Mouse (Mus musculus): ENCODE measurements around the gene Kdm1b. TPM values are rescaled to one million over a fixed set of nuclear protein-coding genes. Genes with fewer than 3 reads are reported as not detected.

The Kdm1b gene
- total and polyA plus RNA-seq, 2 experiments from 2014 or later, result 5.7 to 5.9 TPM

DNA sequence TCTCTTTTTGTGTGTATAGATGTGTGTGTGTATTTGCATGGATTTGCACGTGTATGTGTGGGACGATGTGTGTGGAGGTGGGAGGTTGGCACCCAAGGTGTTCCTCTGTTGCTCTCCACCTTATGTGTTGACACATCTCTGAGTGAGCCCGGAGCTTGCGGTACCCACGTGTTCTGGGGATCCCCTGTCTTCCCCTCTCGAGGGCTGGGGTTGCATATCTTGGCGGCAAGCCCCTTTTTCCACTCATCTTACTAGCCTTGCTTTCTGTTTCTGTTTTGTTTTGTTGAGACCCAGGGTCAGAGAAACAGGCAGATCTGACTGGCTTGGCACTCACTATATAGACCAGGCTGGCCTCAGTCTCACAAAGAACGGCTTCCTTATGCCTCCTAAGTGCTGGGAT is 89.8 kb downstream of the Kdm1b start:
- Histone ChIP-seq H3K9ac (replicated peaks; ENCODE audit: low read depth, low read length) (no peak overlapping the region), H3K4me2 (ENCODE audit: low read depth, low read length) (no peak overlapping the region), H3K27ac (ENCODE audit: low read depth) (no peak overlapping the region), H3K4me3 (ENCODE audit: low read depth, low read length) (no peak overlapping the region), H3K4me1 (ENCODE audit: control insufficient read depth, insufficient read depth) (peaks cover 8% of the 10 kb centered on the region), H3K9me3 (replicated peaks; ENCODE audit: control insufficient read depth, low read length) (no peaks in the 10 kb centered on the region), H3K27me3 (ENCODE audit: control insufficient read depth, insufficient read depth, low read length) (no peaks in the 10 kb centered on the region), H3K36me3 (replicated peaks; ENCODE audit: control insufficient read depth, insufficient read depth, low read length) (no peaks in the 10 kb centered on the region; the same call in 1 of the 2 replicates)
- DNase-seq (ENCODE audit: low spot score), result no peak
- 70% methylated on average over 8 of the region's 8 CpGs for WGBS
- no peak for TF ChIP-seq CTCF (IDR thresholded peaks at IDR 0.05; ENCODE audit: low read depth)
- no peak for TF ChIP-seq EP300 (IDR thresholded peaks at IDR 0.05; ENCODE audit: low read depth)
- ATAC-seq (ENCODE audit: insufficient read depth, low read depth), result no peak

DNA sequence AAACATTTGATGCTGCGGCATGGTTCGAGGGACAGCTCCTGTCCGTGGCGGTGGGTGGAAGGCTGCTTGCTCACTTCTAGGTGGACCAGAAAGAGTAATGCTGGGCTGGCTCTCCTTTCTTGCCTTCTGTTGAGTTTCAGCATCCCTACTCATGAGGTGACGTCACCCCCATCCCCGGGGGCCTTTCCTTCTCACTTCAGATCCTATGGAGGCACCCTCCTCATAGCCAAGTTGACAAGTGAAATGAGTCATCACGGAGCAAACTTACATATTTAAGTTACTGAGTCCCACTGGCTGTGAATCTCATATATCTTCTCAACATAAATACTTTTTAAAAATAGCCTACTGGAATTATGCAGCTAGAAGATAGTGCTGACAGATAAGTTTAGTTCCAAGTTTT is 91.5 kb downstream of the Kdm1b start:
- Histone ChIP-seq H3K4me1 (ENCODE audit: control insufficient read depth, insufficient read depth) (peaks cover 2% of the 10 kb centered on the region), H3K4me2 (ENCODE audit: low read depth, low read length) (no peak overlapping the region), H3K4me3 (ENCODE audit: low read depth, low read length) (no peak overlapping the region), H3K27me3 (ENCODE audit: control insufficient read depth, insufficient read depth, low read length) (no peaks in the 10 kb centered on the region), H3K27ac (ENCODE audit: low read depth) (no peak overlapping the region), H3K36me3 (replicated peaks; ENCODE audit: control insufficient read depth, insufficient read depth, low read length) (peaks cover 6% of the 10 kb centered on the region), H3K9me3 (replicated peaks; ENCODE audit: control insufficient read depth, low read length) (0 out of 2 replicates have a peak, but pooled peaks cover 4% of the 10 kb centered on the region), H3K9ac (replicated peaks; ENCODE audit: low read depth, low read length) (no peak overlapping the region)
- TF ChIP-seq EP300 (IDR thresholded peaks at IDR 0.05; ENCODE audit: low read depth) (no peak), CTCF (IDR thresholded peaks at IDR 0.05; ENCODE audit: low read depth) (no peak)
- 86% methylated on average over 7 of the region's 7 CpGs for WGBS
- ATAC-seq (ENCODE audit: insufficient read depth, low read depth) (no peak), DNase-seq (ENCODE audit: low spot score) (no peak)

Other genes with a start within 250 kb of the Kdm1b start
- gene Kif13a, start 113.6 kb upstream of the Kdm1b start, total RNA-seq (2014; rRNA removed; ENCODE audit: low replicate concordance), result 48.7 and 81.8 TPM in 2 replicates
- 29.8 and 36.7 TPM in 2 replicates for gene Kif13a, start 113.6 kb upstream of the Kdm1b start, polyA plus RNA-seq (2015; fragmentation: Nextera tagmentation; extraction: Ambion mirVana)
- gene Nhlrc1, start 28.6 kb upstream of the Kdm1b start, total RNA-seq (2014; rRNA removed; ENCODE audit: low replicate concordance), result 7.1 and 10.2 TPM in 2 replicates
- gene Nhlrc1, start 28.6 kb upstream of the Kdm1b start, polyA plus RNA-seq (2015; fragmentation: Nextera tagmentation; extraction: Ambion mirVana), result 3.7 and 5.2 TPM in 2 replicates
- gene Tpmt, start 1.2 kb downstream of the Kdm1b start, total RNA-seq (2014; rRNA removed; ENCODE audit: low replicate concordance), result 9.5 and 17.5 TPM in 2 replicates
- 9.5 and 13.0 TPM in 2 replicates for gene Tpmt, start 1.2 kb downstream of the Kdm1b start, polyA plus RNA-seq (2015; fragmentation: Nextera tagmentation; extraction: Ambion mirVana)
- gene Dek, start 62.7 kb downstream of the Kdm1b start, total RNA-seq (2014; rRNA removed; ENCODE audit: low replicate concordance), result 53.3 and 59.2 TPM in 2 replicates
- 80.8 and 87.4 TPM in 2 replicates for gene Dek, start 62.7 kb downstream of the Kdm1b start, polyA plus RNA-seq (2015; fragmentation: Nextera tagmentation; extraction: Ambion mirVana)
- gene Rnf144b, start 79.2 kb downstream of the Kdm1b start, total RNA-seq (2014; rRNA removed; ENCODE audit: low replicate concordance), result 5.5 and 6.3 TPM in 2 replicates
- gene Rnf144b, start 79.2 kb downstream of the Kdm1b start, polyA plus RNA-seq (2015; fragmentation: Nextera tagmentation; extraction: Ambion mirVana), result 1.7 and 2.1 TPM in 2 replicates

All from heart, postnatal 0 days (tissue).